Mouse (Mus musculus) liver, adult 2 months (tissue): ENCODE data around the gene 2610507B11Rik. TPM values are rescaled to one million over a fixed set of nuclear protein-coding genes. Genes with fewer than 3 reads are reported as not detected.
A peak's percentile ranks its signal among the peaks of the same experiment; 100 is the strongest.

Source experiments
- DNase-seq: peaks from one replicate; pipeline ENCODE4 v3.0.0-alpha.2; 2011; ENCODE audit warnings: low read depth, low spot score; ENCODE audit errors: extremely low read depth
- H3K27ac ChIP-seq: fragments of 200-500 bp; replicated peaks from 2 replicates; pipeline ENCODE4 v1.5.1; 2012; ENCODE audit warnings: low read depth, mild to moderate bottlenecking, control low read depth, inconsistent platforms, low read length; ENCODE audit not compliant: insufficient read depth
- H3K27me3 ChIP-seq: fragments of 200-500 bp; 2 replicates; pipeline ENCODE4 v1.6.1; 2012; ENCODE audit warnings: mild to moderate bottlenecking, moderate library complexity, low read length, inconsistent platforms; ENCODE audit not compliant: control insufficient read depth, insufficient read depth
- H3K36me3 ChIP-seq: fragments of 200-500 bp; 2 replicates; pipeline ENCODE4 v1.6.1; 2012; ENCODE audit warnings: low read length, inconsistent platforms; ENCODE audit not compliant: control insufficient read depth, insufficient read depth
- H3K4me1 ChIP-seq: fragments of 200-500 bp; 2 replicates; pipeline ENCODE4 v1.6.1; 2011; ENCODE audit warnings: low read length; ENCODE audit not compliant: control insufficient read depth, insufficient read depth
- H3K4me3 ChIP-seq: fragments of 200-500 bp; 2 replicates; pipeline ENCODE4 v1.5.1; 2011; ENCODE audit warnings: low read depth, mild to moderate bottlenecking, control low read depth, low read length, moderate library complexity; ENCODE audit not compliant: insufficient read depth
- H3K79me2 ChIP-seq: fragments of 200-500 bp; 2 replicates; pipeline ENCODE4 v1.6.1; 2012; ENCODE audit warnings: inconsistent platforms, mild to moderate bottlenecking, low read length, moderate library complexity; ENCODE audit not compliant: control insufficient read depth, insufficient read depth
- H3K9ac ChIP-seq: fragments of 200-500 bp; 2 replicates; pipeline ENCODE4 v1.6.1; 2012; ENCODE audit warnings: low read depth, mild to moderate bottlenecking, control low read depth, inconsistent platforms, low read length
- CTCF ChIP-seq: fragments of 200-500 bp; IDR thresholded peaks from 2 replicates; pipeline ENCODE4 v1.5.1; 2011; ENCODE audit warnings: low read depth, low read length, control low read depth
- POLR2A ChIP-seq: fragments of 200-500 bp; IDR thresholded peaks from 2 replicates; pipeline ENCODE4 v1.6.1; 2011; ENCODE audit warnings: low read length, control low read depth; ENCODE audit not compliant: insufficient read depth; ENCODE audit errors: extremely low read depth
- WGBS: fragments of 180-500 bp; shearing (Covaris S2); methylation state at CpG from one replicate; pipeline ENCODE4 v1.1.7; 2018; 5-methylcytosine and 5-hydroxymethylcytosine counted together
- polyA plus RNA-seq: library from polyadenylated mRNA; depleted of rRNA; stranded (reverse); fragments of >200 nt; gene quantifications from 2 replicates; pipeline ENCODE4 v1.2.3, GENCODE M21; 2012
- total RNA-seq: library from RNA; depleted of rRNA; stranded (reverse); fragments of >200 nt; gene quantifications from 2 replicates; pipeline ENCODE4 v1.2.3, GENCODE M21; 2014

2610507B11Rik gene
- total and polyA plus RNA-seq, 2 experiments: 43.6 to 68.6 TPM

- WGBS: 16% methylated on average over 6 of the region's 6 CpGs
- peaks cover 9% of the 10 kb centered on the region for H3K4me1 ChIP-seq
- H3K36me3 ChIP-seq: peaks cover 12% of the 10 kb centered on the region
- no peak overlapping the region for H3K9ac ChIP-seq
- H3K27ac ChIP-seq: peak overlapping the region; percentile 35
- TF ChIP-seq POLR2A (no peak), CTCF (no peak)
- DNase-seq: peak; percentile 92
- H3K27me3 ChIP-seq: no peaks in the 10 kb centered on the region
- no peaks in the 10 kb centered on the region for H3K79me2 ChIP-seq
- H3K4me3 ChIP-seq: no peak overlapping the region
Observed at GRCm38 (mm10) chr11:78294585-78294984, 33.0 kb downstream of the 2610507B11Rik start.

GRCm38 (mm10) chr11:78300917-78301316, 39.4 kb downstream of the 2610507B11Rik start:
- no peak for DNase-seq
- H3K27ac ChIP-seq: 0 out of 2 replicates have a peak overlapping the region, but pooled peaks have one; percentile 5
- TF ChIP-seq CTCF: no peak
- TF ChIP-seq POLR2A: no peak
- H3K27me3 ChIP-seq: no peaks in the 10 kb centered on the region
- no peaks in the 10 kb centered on the region for H3K79me2 ChIP-seq
- 59% methylated on average over 7 of the region's 7 CpGs for WGBS
- no peaks in the 10 kb centered on the region for H3K36me3 ChIP-seq
- H3K4me3 ChIP-seq: peak overlapping the region; percentile 55
- 0 out of 2 replicates have a peak, but pooled peaks cover 3% of the 10 kb centered on the region for H3K4me1 ChIP-seq
- peak overlapping the region; percentile 69 for H3K9ac ChIP-seq

- peak; percentile 72 for DNase-seq
- 0 out of 2 replicates have a peak within 1 kb of the TSS, but pooled peaks have one; percentile 5 for H3K27ac ChIP-seq
- no peaks in the 10 kb centered on the region for H3K27me3 ChIP-seq
- WGBS: 1% methylated on average over 49 of the region's 49 CpGs
- H3K36me3 ChIP-seq: no peaks in the 10 kb centered on the region
- H3K9ac ChIP-seq: peak within 1 kb of the TSS; percentile 69
- H3K4me3 ChIP-seq: peak within 1 kb of the TSS; percentile 62
- H3K79me2 ChIP-seq: no peaks in the 10 kb centered on the region
- TF ChIP-seq POLR2A (no peak), CTCF (no peak)
- H3K4me1 ChIP-seq: 0 out of 2 replicates have a peak, but pooled peaks cover 3% of the 10 kb centered on the region
Observed at GRCm38 (mm10) chr11:78301357-78302084, 40.0 kb downstream of the 2610507B11Rik start, which contains the start of gene Spag5. Spag5 (plus strand) TSS chr11:78301529.

GRCm38 (mm10) chr11:78305272-78305671, 43.7 kb downstream of the 2610507B11Rik start:
- Histone ChIP-seq H3K9ac (no peak overlapping the region), H3K27ac (no peak overlapping the region), H3K36me3 (no peaks in the 10 kb centered on the region), H3K4me1 (peaks cover 8% of the 10 kb centered on the region), H3K79me2 (no peaks in the 10 kb centered on the region), H3K4me3 (no peak overlapping the region), H3K27me3 (no peaks in the 10 kb centered on the region)
- TF ChIP-seq CTCF (no peak), POLR2A (no peak)
- DNase-seq: no peak
- WGBS: 95% methylated on average over 4 of the region's 4 CpGs

- WGBS: 94% methylated on average over 8 of the region's 8 CpGs
- no peaks in the 10 kb centered on the region for H3K27me3 ChIP-seq
- TF ChIP-seq POLR2A (no peak), CTCF (no peak)
- peaks cover 5% of the 10 kb centered on the region for H3K4me1 ChIP-seq
- no peaks in the 10 kb centered on the region for H3K36me3 ChIP-seq
- no peak overlapping the region for H3K27ac ChIP-seq
- H3K9ac ChIP-seq: no peak overlapping the region
- H3K79me2 ChIP-seq: no peaks in the 10 kb centered on the region
- no peak overlapping the region for H3K4me3 ChIP-seq
- no peak for DNase-seq
Observed at GRCm38 (mm10) chr11:78310861-78311511, 49.4 kb downstream of the 2610507B11Rik start.
